Mouse (Mus musculus) limb, embryonic 14.5 days (tissue): ENCODE data around the gene Adm. TPM values are rescaled to one million over a fixed set of nuclear protein-coding genes. Genes with fewer than 3 reads are reported as not detected.

Source experiments
- ATAC-seq: fragments of 200-750 bp; cut with Nextera tagmentation; 2 replicates; pipeline ENCODE4 v1.8.0; 2017; ENCODE audit warnings: low read depth, moderate number of reproducible peaks, moderate TSS enrichment; ENCODE audit not compliant: low FRiP score
- DNase-seq: peaks from one replicate; pipeline ENCODE4 v3.0.0-alpha.2; 2015; ENCODE audit warnings: low spot score
- H3K27ac ChIP-seq: fragments of 300-500 bp; sonication (generic); replicated peaks from 2 replicates; pipeline ENCODE4 v1.5.1; 2014; ENCODE audit warnings: low read depth, mild to moderate bottlenecking, low read length, moderate library complexity, mixed read lengths
- H3K27me3 ChIP-seq: fragments of 300-500 bp; sonication (generic); 2 replicates; pipeline ENCODE4 v1.6.1; 2014; ENCODE audit warnings: low read length, mixed read lengths; ENCODE audit not compliant: control insufficient read depth, insufficient read depth
- H3K36me3 ChIP-seq: fragments of 300-500 bp; sonication (generic); 2 replicates; pipeline ENCODE4 v1.6.1; 2014; ENCODE audit warnings: mild to moderate bottlenecking, low read length, moderate library complexity, mixed read lengths; ENCODE audit not compliant: control insufficient read depth, insufficient read depth
- H3K4me1 ChIP-seq: fragments of 300-500 bp; sonication (generic); 2 replicates; pipeline ENCODE4 v1.6.1; 2014; ENCODE audit warnings: antibody characterized with exemption, low read length, mixed read lengths; ENCODE audit not compliant: control insufficient read depth, insufficient read depth
- H3K4me2 ChIP-seq: fragments of 300-500 bp; sonication (generic); replicated peaks from 2 replicates; pipeline ENCODE4 v1.6.1; 2014; ENCODE audit warnings: low read depth, mild to moderate bottlenecking, low read length, moderate library complexity; ENCODE audit not compliant: severe bottlenecking
- H3K4me3 ChIP-seq: fragments of 300-500 bp; sonication (generic); replicated peaks from 2 replicates; pipeline ENCODE4 v1.5.1; 2014; ENCODE audit warnings: low read length
- H3K9ac ChIP-seq: fragments of 300-500 bp; sonication (generic); 2 replicates; pipeline ENCODE4 v1.6.1; 2014; ENCODE audit warnings: mild to moderate bottlenecking, low read depth, low read length, moderate library complexity; ENCODE audit not compliant: severe bottlenecking
- H3K9me3 ChIP-seq: fragments of 300-500 bp; sonication (generic); 2 replicates; pipeline ENCODE4 v1.6.1; 2016; ENCODE audit warnings: low read length; ENCODE audit not compliant: control insufficient read depth
- POLR2A ChIP-seq: fragments of 200-500 bp; IDR thresholded peaks from 2 replicates; pipeline ENCODE4 v1.8.0; 2012; ENCODE audit warnings: inconsistent platforms, mild to moderate bottlenecking, moderate library complexity, borderline replicate concordance; ENCODE audit not compliant: insufficient read depth, insufficient read length; ENCODE audit errors: extremely low read depth
- WGBS: fragments of 180-500 bp; shearing (Covaris S2); extraction: QIAGEN DNeasy Blood & Tissue Kit; methylation state at CpG from one replicate; pipeline ENCODE4 v1.1.7; 2014; 5-methylcytosine and 5-hydroxymethylcytosine counted together
- polyA plus RNA-seq, 2 experiments: library from polyadenylated mRNA; depleted of rRNA in 1 of 2; stranded (reverse) in 1 of 2; unstranded in 1 of 2; fragments of >200 nt; fragmentation: Nextera tagmentation in 1 of 2; extraction: Ambion mirVana in 1 of 2; gene quantifications; 2 replicates each; pipeline versions ENCODE4 v1.2.1 to v1.2.3; 2012 to 2014

Gene Adm
- polyA plus RNA-seq, 2 experiments, result 1.8 to 2.6 TPM

DNA sequence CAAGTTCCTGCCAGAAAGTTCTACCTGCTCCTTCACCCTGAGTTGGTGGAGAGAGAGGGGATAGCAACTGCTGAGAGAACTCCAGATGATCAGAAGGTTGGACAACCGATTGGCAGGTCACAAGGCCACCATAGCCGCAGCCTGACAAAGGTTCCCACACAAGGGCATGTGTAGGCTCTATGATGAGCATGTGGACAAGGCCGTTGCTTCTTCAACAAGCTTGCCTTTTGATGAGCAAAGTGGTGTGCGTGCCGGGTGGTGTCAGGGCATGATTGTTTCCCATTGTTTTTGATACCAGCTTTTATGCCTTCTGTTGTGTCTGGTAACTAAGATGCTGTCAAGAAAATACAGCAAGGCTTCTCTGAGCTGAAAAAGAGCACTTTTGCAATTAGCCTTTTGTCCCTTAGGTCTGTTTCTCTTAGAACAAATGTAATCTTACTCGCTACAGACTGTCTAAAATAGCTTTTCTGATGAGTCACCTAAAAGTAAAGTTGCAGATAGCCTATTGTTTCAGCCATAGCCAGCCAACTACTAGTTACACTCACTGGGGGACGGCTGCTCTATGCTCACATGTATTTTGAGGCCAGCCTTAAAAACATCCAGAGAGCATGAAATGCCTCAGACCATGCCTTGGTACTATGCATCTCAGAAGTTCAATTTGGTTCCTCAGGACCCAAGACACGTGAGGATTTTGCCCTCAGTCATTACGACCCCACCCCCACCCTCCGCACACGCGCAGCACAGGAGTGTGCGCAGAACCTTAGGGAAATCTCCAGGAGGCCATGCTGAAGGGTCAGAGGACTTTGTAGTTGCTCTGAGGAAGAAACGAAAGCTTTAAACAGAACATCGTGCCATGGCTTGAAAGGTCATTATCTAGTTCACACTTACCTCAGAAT is 20.3 kb downstream of the Adm start:
- no peak overlapping the region for H3K4me2 ChIP-seq
- H3K4me1 ChIP-seq, result no peaks in the 10 kb centered on the region
- no peak overlapping the region for H3K27ac ChIP-seq
- no peaks in the 10 kb centered on the region for H3K27me3 ChIP-seq
- TF ChIP-seq POLR2A, result no peak
- no peak overlapping the region for H3K9ac ChIP-seq
- WGBS, result 80% methylated on average over 15 of the region's 15 CpGs
- no peak for ATAC-seq
- H3K36me3 ChIP-seq, result no peaks in the 10 kb centered on the region
- DNase-seq, result no peak
- no peak overlapping the region for H3K4me3 ChIP-seq
- H3K9me3 ChIP-seq, result no peaks in the 10 kb centered on the region

DNA sequence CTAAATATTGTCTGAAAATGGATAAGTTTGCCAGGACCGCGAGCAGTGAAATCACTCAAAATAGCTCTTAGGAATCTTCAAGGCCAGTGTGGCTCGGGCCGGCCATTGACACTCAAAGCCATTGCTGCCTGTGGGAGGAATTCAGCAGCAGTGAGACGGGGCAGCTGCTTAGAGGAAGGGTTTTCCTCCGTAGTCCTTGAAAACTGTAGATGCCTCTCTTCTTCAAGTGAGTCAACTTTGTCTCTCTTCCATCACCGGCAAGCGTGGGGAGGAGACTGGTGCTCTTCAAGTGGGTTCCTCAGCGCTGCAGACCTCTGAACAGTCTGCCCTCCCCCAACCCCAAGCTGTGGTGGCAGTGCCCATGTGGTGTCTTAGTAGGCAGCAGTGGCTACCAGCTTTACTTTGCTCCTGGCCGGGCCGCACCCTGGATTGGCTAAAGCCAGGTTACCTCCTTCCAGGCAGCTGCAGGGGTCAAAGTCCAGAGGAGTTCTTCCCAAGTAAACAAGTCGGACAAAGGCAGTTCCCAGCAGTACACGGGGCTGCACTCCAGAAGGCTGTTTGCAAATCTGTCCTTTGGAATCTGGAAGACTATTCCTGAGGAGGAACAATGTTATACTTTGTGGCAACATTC is 21.1 kb downstream of the Adm start:
- no peaks in the 10 kb centered on the region for H3K27me3 ChIP-seq
- whole genome bisulfite sequencing, result 76% methylated on average over 13 of the region's 13 CpGs
- no peak overlapping the region for H3K4me2 ChIP-seq
- H3K9me3 ChIP-seq, result no peaks in the 10 kb centered on the region
- H3K9ac ChIP-seq, result no peak overlapping the region
- ATAC-seq (no peak), DNase-seq (no peak)
- TF ChIP-seq POLR2A, result no peak
- H3K27ac ChIP-seq, result no peak overlapping the region
- no peaks in the 10 kb centered on the region for H3K36me3 ChIP-seq
- H3K4me1 ChIP-seq, result no peaks in the 10 kb centered on the region
- no peak overlapping the region for H3K4me3 ChIP-seq

DNA sequence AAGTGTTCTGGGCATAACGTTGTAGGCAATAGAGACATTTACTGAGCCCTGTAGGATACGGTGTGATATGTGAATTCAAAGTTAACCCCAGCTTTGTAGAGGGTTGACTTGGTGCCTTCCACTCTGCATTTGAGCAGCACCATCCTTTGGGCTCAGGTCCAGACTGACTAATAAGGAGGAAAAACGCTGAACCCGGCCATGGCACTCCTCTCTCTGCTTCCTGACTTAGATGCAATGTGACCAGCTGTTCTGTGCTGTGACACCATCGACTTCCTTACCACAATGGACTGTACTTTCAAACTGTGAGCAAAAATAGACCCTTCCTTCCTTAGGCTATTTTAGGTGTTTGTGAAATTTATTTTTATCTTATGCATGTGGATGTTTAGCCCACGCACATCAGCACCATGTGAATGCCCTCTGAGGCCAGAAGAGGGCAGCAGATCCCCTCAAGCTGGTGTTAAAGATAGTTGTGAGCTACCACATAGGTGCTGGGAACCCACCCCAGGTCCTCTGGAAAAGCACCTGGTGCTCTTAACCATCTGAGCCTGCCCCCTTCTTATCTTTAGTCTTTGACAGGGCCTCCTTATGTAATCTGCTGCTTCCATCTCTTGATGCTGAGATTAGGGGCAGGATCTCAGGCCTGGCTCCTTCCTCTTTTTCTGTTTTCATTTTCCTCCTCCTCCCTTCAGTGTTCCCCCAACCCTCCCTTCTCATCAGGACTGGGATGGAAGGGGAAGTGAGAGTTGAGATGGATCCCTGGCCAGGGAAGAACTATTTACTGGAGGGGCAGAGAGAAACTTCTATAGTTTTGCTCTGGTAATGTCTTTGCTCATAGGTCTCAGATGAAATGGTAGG is 21.9 kb downstream of the Adm start:
- no peak overlapping the region for H3K9ac ChIP-seq
- H3K9me3 ChIP-seq, result no peaks in the 10 kb centered on the region
- TF ChIP-seq POLR2A, result no peak
- no peaks in the 10 kb centered on the region for H3K36me3 ChIP-seq
- H3K27me3 ChIP-seq, result no peaks in the 10 kb centered on the region
- DNase-seq (no peak), ATAC-seq (no peak)
- H3K4me1 ChIP-seq, result no peaks in the 10 kb centered on the region
- 82% methylated on average over 6 of the region's 6 CpGs for WGBS
- no peak overlapping the region for H3K4me3 ChIP-seq
- H3K27ac ChIP-seq, result no peak overlapping the region
- H3K4me2 ChIP-seq, result no peak overlapping the region

DNA sequence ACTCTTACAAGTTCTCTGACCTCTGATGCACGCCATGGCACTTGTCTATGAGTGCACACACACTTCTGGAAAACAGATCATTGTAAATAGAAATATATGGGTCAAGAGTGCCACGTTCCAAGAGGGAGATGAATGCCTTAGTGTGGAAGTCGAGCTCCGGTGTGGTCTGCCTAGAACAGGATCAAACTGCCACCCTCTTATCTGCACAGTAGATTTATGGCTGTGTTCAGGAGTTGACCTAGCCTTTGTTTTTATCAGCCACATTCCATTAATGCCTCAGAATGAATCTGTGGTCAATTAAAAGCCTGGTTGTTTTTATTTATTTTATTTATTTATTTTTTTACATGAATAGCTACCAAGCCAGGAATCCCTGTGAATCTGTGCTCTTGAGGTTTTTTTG is 23.0 kb downstream of the Adm start:
- H3K36me3 ChIP-seq, result no peaks in the 10 kb centered on the region
- ATAC-seq (no peak), DNase-seq (no peak)
- no peak overlapping the region for H3K27ac ChIP-seq
- TF ChIP-seq POLR2A, result no peak
- 0 out of 2 replicates have a peak, but pooled peaks cover 3% of the 10 kb centered on the region for H3K4me1 ChIP-seq
- H3K9me3 ChIP-seq, result no peaks in the 10 kb centered on the region
- H3K9ac ChIP-seq, result no peak overlapping the region
- no peak overlapping the region for H3K4me2 ChIP-seq
- H3K4me3 ChIP-seq, result no peak overlapping the region
- no peaks in the 10 kb centered on the region for H3K27me3 ChIP-seq
- 50% methylated on average over 4 of the region's 4 CpGs for WGBS

DNA sequence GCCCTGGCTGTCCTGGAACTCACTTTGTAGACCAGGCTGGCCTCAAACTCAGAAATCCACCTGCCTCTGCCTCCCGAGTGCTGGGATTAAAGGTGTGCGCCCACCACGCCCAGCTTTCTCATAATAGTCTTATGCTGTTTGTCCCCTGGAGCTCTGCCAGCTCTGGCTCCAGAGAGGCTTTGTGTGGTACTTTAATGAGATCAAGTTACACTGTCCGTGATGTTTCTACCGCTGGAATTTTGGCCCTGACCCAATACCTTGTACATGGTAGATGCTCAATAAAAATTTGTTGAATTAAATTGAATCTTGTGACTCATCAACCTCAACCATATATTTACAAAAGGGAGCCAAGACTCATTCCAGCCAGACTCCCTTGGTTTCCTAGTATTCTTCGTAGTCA is 23.6 kb downstream of the Adm start:
- Histone ChIP-seq H3K4me1 (0 out of 2 replicates have a peak, but pooled peaks cover 3% of the 10 kb centered on the region), H3K4me2 (no peak overlapping the region), H3K27ac (no peak overlapping the region), H3K36me3 (no peaks in the 10 kb centered on the region), H3K9me3 (no peaks in the 10 kb centered on the region), H3K27me3 (no peaks in the 10 kb centered on the region), H3K4me3 (no peak overlapping the region), H3K9ac (no peak overlapping the region)
- no peak for DNase-seq
- TF ChIP-seq POLR2A, result no peak
- WGBS, result 66% methylated on average over 6 of the region's 6 CpGs
- ATAC-seq, result no peak
